29 mouse cellular contexts compared by ENCODE assay signal in the genomic region with DNA sequence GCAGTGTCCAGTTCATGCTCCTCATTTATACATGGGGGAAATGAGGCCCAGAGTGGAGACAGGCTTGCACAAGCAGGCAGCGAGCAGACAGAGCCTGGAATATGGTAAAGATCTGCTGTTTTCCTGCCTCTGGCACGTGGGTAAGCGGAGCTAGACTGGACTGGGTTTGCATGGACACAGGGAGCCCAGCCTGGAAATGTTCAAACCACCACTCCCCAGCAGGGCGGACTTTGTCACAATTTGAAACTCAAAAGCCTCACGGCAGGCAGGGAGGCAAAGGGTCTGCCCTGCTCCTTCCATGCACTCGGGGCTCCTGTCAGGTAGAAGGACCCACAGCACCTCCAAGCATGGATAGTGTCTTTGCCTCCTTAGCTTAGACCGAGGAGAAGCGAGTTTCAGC. TPM values are rescaled to one million over a fixed set of nuclear protein-coding genes. Genes with fewer than 3 reads are reported as not detected.
"Had no signal": no experiment of that assay in that cellular context is flagged by ENCODE, and none has a peak within 500 bp of the region (broad histone marks: within the 10 kb centered on the region; RNA-seq: fewer than 3 reads in every experiment).

No protein-coding gene starts in this region.

- ATAC-seq: intestine, postnatal 0 days; midbrain, embryonic 16.5 days had no signal

- H3K27ac ChIP-seq: left cerebral cortex, adult 2 months; limb, embryonic 12.5 days; limb, embryonic 15.5 days; liver, embryonic 13.5 days; midbrain, embryonic 12.5 days; neural tube, embryonic 13.5 days; stomach, postnatal 0 days had no signal

- H3K36me3 ChIP-seq: limb, embryonic 12.5 days; limb, embryonic 15.5 days; liver, embryonic 13.5 days; midbrain, embryonic 12.5 days; neural tube, embryonic 13.5 days had no signal

- H3K27me3 ChIP-seq: limb, embryonic 12.5 days; limb, embryonic 15.5 days; liver, embryonic 13.5 days had no signal

- H3K9ac ChIP-seq: limb, embryonic 12.5 days; limb, embryonic 15.5 days; liver, embryonic 13.5 days; midbrain, embryonic 12.5 days; neural tube, embryonic 13.5 days had no signal

- H3K4me2 ChIP-seq: limb, embryonic 12.5 days; limb, embryonic 15.5 days; liver, embryonic 13.5 days; midbrain, embryonic 12.5 days; neural tube, embryonic 13.5 days had no signal

- H3K4me3 ChIP-seq: left cerebral cortex, adult 2 months; limb, embryonic 12.5 days; limb, embryonic 15.5 days; liver, embryonic 13.5 days; midbrain, embryonic 12.5 days; myocyte; neural tube, embryonic 13.5 days had no signal

- DNase-seq: layer of hippocampus, postnatal 36 days; left cerebral cortex, postnatal 4 days; liver, embryonic 13.5 days; lung, adult 2 months; lung, postnatal 14 days; lung, postnatal 4 days; right cerebral cortex, adult 18-20 months; right cerebral cortex, postnatal 14 days; right cerebral cortex, postnatal 4 days; thymus, adult 2 months; thymus, postnatal 14 days; thymus, postnatal 4 days had no signal

- H3K9me3 ChIP-seq: limb, embryonic 12.5 days; limb, embryonic 15.5 days; liver, embryonic 13.5 days; midbrain, embryonic 12.5 days; neural tube, embryonic 13.5 days had no signal

RNA-seq across cellular contexts. Expression of a gene that starts 52.7 kb away (rescaled TPM):
- total RNA-seq: layer of hippocampus, adult 8-10 months; layer of hippocampus, postnatal 10 days; layer of hippocampus, postnatal 36 days; left cerebral cortex, adult 2 months; left cerebral cortex, postnatal 14 days; left cerebral cortex, postnatal 4 days; megakaryocyte progenitor cell, adult 5-6 weeks; megakaryocyte-erythroid progenitor cell, adult 5-6 weeks; monocyte, adult 5-6 weeks; neutrophil, adult 5-6 weeks had no signal
- polyA plus RNA-seq: limb, embryonic 12.5 days; liver, embryonic 13.5 days; liver, embryonic 16.5 days; midbrain, embryonic 16.5 days had no signal
